13 mouse cellular contexts compared by ENCODE assay signal in the genomic region with DNA sequence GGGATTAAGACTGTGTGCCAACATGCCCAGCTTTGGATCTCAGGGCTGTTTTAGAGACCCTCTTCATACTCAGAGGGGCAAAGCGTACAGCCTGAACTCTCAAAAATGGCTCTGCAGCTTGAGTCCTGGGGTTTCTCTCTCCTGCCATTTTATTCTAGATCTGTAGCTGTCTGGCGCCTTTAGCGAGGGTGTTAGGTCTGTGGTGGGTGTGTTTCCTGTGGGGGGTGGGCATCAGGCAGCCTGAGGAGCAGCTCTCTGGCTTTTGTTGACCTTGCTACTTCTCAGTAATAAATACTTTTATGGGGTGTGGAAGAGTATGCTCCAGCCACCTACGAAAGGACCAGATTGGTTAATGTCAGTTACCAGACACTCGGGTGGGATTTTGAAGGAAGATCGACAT. TPM values are rescaled to one million over a fixed set of nuclear protein-coding genes. Genes with fewer than 3 reads are reported as not detected.
DNase-seq lines count a peak whose midpoint lies in the region; TF ChIP-seq lines count a peak whose summit lies in the region.
"Had no signal": no experiment of that assay in that cellular context is flagged by ENCODE, and none has a peak within 500 bp of the region (broad histone marks: within the 10 kb centered on the region; RNA-seq: fewer than 3 reads in every experiment).

No protein-coding gene starts in this region.

- no peak for TF ChIP-seq POLR2A in embryonic fibroblast, embryonic 13.5 days (IDR thresholded peaks at IDR 0.05; ENCODE audit: low read depth, low read length)

- TF ChIP-seq CTCF in embryonic fibroblast, embryonic 13.5 days (IDR thresholded peaks at IDR 0.05; ENCODE audit: borderline replicate concordance, insufficient read depth, low read length), result no peak

- 0 out of 2 replicates have a peak, but pooled peaks cover 2% of the 10 kb centered on the region for H3K4me1 ChIP-seq in embryonic fibroblast, embryonic 13.5 days (ENCODE audit: control insufficient read depth, insufficient read depth, low read length)
- H3K4me1 ChIP-seq: hindbrain, embryonic 12.5 days; intestine, embryonic 15.5 days had no signal

- DNase-seq in heart, adult 11 months, result peak; percentile 84
- no peak for DNase-seq in heart, adult 18-20 months
- DNase-seq in 416B (ENCODE audit: low read depth), result peak; percentile 20
- peak; percentile 67 to 82 for DNase-seq in natural killer cell, adult 2 months (ENCODE audit: low spot score in 2 of 2)
- no peak for DNase-seq in left cerebral cortex, adult 11 months (ENCODE audit: low spot score)
- DNase-seq: cerebellum, adult 18-20 months; cerebellum, adult 9-10 months; cerebellum, postnatal 14 days; forebrain, postnatal 0 days; gastrocnemius, postnatal 25 days had no signal

- H3K4me3 ChIP-seq in embryonic fibroblast, embryonic 13.5 days (ENCODE audit: insufficient read depth, low read length), result no peak overlapping the region
- H3K4me3 ChIP-seq: hindbrain, embryonic 12.5 days; intestine, embryonic 15.5 days had no signal

- peak overlapping the region; percentile 9; the same call in 1 of the 2 replicates for H3K27ac ChIP-seq in embryonic fibroblast, embryonic 13.5 days (ENCODE audit: insufficient read depth, low read length)
- H3K27ac ChIP-seq: hindbrain, embryonic 12.5 days; intestine, embryonic 15.5 days had no signal

RNA-seq across cellular contexts. Expression of a gene that starts 7.4 kb away (rescaled TPM):
- total RNA-seq in heart, adult 18-20 months (2021), result 1 to 10 TPM; 5.3 to 7.0 TPM
- 14.0 and 17.6 TPM in 2 replicates for polyA plus RNA-seq in embryonic fibroblast, embryonic 13.5 days (2011; ENCODE audit: insufficient read length, low read depth, missing spikeins)

RNA-seq across cellular contexts. Expression of a gene that starts 10.2 kb away (rescaled TPM):
- 10 to 100 TPM; 53.9 to 55.4 TPM for total RNA-seq in heart, adult 18-20 months (2021)
- 51.1 and 58.3 TPM in 2 replicates for polyA plus RNA-seq in embryonic fibroblast, embryonic 13.5 days (2011; ENCODE audit: insufficient read length, low read depth, missing spikeins)

RNA-seq across cellular contexts. Expression of a gene that starts 17.0 kb away (rescaled TPM):
- 10 to 100 TPM; 38.8 to 48.5 TPM for total RNA-seq in heart, adult 18-20 months (2021)
- polyA plus RNA-seq in embryonic fibroblast, embryonic 13.5 days (2011; ENCODE audit: insufficient read length, low read depth, missing spikeins), result 23.1 and 30.9 TPM in 2 replicates

RNA-seq across cellular contexts. Expression of a gene that starts 18.5 kb away (rescaled TPM):
- 10 to 100 TPM; 16.7 to 19.3 TPM for total RNA-seq in heart, adult 18-20 months (2021)
- 9.7 and 11.2 TPM in 2 replicates for polyA plus RNA-seq in embryonic fibroblast, embryonic 13.5 days (2011; ENCODE audit: insufficient read length, low read depth, missing spikeins)

RNA-seq across cellular contexts. Expression of a gene that starts 32.6 kb away (rescaled TPM):
- total RNA-seq in heart, adult 18-20 months (2021), result 1 to 10 TPM in 1 of 2 experiments, under 1 TPM in 1; 0.67 to 1.5 TPM
- polyA plus RNA-seq in embryonic fibroblast, embryonic 13.5 days (2011; ENCODE audit: insufficient read length, low read depth, missing spikeins), result 31.5 and 44.0 TPM in 2 replicates

Comparison
In these comparisons a context has a peak if more than half of its experiments do, and no peak if none do; other contexts are left out.
1. DNase-seq: peak in heart, adult 11 months (single experiment), 416B (single experiment) and natural killer cell, adult 2 months (2 of 2); none in heart, adult 18-20 months (0 of 2) and left cerebral cortex, adult 11 months (single experiment).